Mouse (Mus musculus): Measurements from ENCODE around the gene Eif4e. TPM values are rescaled to one million over a fixed set of nuclear protein-coding genes. Genes with fewer than 3 reads are reported as not detected.

The Eif4e gene
- 458 and 468 TPM in 2 replicates for polyA plus RNA-seq (2014; fragmentation: Nextera tagmentation; extraction: Ambion mirVana)

GRCm38 (mm10) chr3:138526073-138526915, at the start of gene Eif4e:
TSS of gene Eif4e (plus strand) at chr3:138526179.
- Histone ChIP-seq H3K27me3 (ENCODE audit: control insufficient read depth, insufficient read depth, low read length) (no peaks in the 10 kb centered on the region), H3K4me2 (ENCODE audit: low read depth) (peak within 1 kb of the TSS; percentile 78), H3K9me3 (ENCODE audit: control insufficient read depth, low read length) (no peaks in the 10 kb centered on the region), H3K4me1 (ENCODE audit: control insufficient read depth, insufficient read depth, low read length) (peaks cover 13% of the 10 kb centered on the region; the same call in 1 of the 2 replicates), H3K4me3 (ENCODE audit: low read depth, low read length) (peak within 1 kb of the TSS; percentile 99), H3K27ac (ENCODE audit: low read depth, low read length) (peak within 1 kb of the TSS; percentile 72), H3K36me3 (ENCODE audit: control insufficient read depth, insufficient read depth, low read length) (no peaks in the 10 kb centered on the region), H3K9ac (ENCODE audit: low read length) (peak within 1 kb of the TSS; percentile 70)
- DNase-seq (ENCODE audit: low spot score), result peak; percentile 25
- 2% methylated on average over 39 of the region's 39 CpGs for WGBS
- peak; percentile 42 for ATAC-seq (ENCODE audit: insufficient read depth, low FRiP score, low TSS enrichment)

- no peak overlapping the region for H3K4me3 ChIP-seq (ENCODE audit: low read depth, low read length)
- no peaks in the 10 kb centered on the region for H3K4me1 ChIP-seq (ENCODE audit: control insufficient read depth, insufficient read depth, low read length)
- ATAC-seq (ENCODE audit: insufficient read depth, low FRiP score, low TSS enrichment), result no peak
- WGBS, result 94% methylated on average over 8 of the region's 8 CpGs
- H3K36me3 ChIP-seq (ENCODE audit: control insufficient read depth, insufficient read depth, low read length), result peaks cover under 1% of the 10 kb centered on the region; the same call in 1 of the 2 replicates
- H3K27ac ChIP-seq (ENCODE audit: low read depth, low read length), result no peak overlapping the region
- no peak overlapping the region for H3K4me2 ChIP-seq (ENCODE audit: low read depth)
- DNase-seq (ENCODE audit: low spot score), result no peak
- H3K9ac ChIP-seq (ENCODE audit: low read length), result no peak overlapping the region
- H3K9me3 ChIP-seq (ENCODE audit: control insufficient read depth, low read length), result no peaks in the 10 kb centered on the region; the same call in 1 of the 2 replicates
- no peaks in the 10 kb centered on the region for H3K27me3 ChIP-seq (ENCODE audit: control insufficient read depth, insufficient read depth, low read length)
Observed at GRCm38 (mm10) chr3:138479489-138479888, 46.5 kb upstream of the Eif4e start.

- DNase-seq (ENCODE audit: low spot score) (no peak), ATAC-seq (ENCODE audit: insufficient read depth, low FRiP score, low TSS enrichment) (no peak)
- 76% methylated on average over 14 of the region's 14 CpGs for WGBS
- peaks cover 9% of the 10 kb centered on the region for H3K36me3 ChIP-seq (ENCODE audit: control insufficient read depth, insufficient read depth, low read length)
- H3K9me3 ChIP-seq (ENCODE audit: control insufficient read depth, low read length), result no peaks in the 10 kb centered on the region; the same call in 1 of the 2 replicates
- no peak overlapping the region for H3K9ac ChIP-seq (ENCODE audit: low read length)
- no peak overlapping the region for H3K4me3 ChIP-seq (ENCODE audit: low read depth, low read length)
- H3K4me1 ChIP-seq (ENCODE audit: control insufficient read depth, insufficient read depth, low read length), result no peaks in the 10 kb centered on the region
- no peak overlapping the region for H3K4me2 ChIP-seq (ENCODE audit: low read depth)
- H3K27ac ChIP-seq (ENCODE audit: low read depth, low read length), result no peak overlapping the region
- H3K27me3 ChIP-seq (ENCODE audit: control insufficient read depth, insufficient read depth, low read length), result no peaks in the 10 kb centered on the region
Observed at GRCm38 (mm10) chr3:138481526-138482284, 44.3 kb upstream of the Eif4e start.

- DNase-seq (ENCODE audit: low spot score) (no peak), ATAC-seq (ENCODE audit: insufficient read depth, low FRiP score, low TSS enrichment) (no peak)
- WGBS, result 90% methylated on average over 2 of the region's 2 CpGs
- Histone ChIP-seq H3K27me3 (ENCODE audit: control insufficient read depth, insufficient read depth, low read length) (no peaks in the 10 kb centered on the region), H3K9ac (ENCODE audit: low read length) (no peak overlapping the region), H3K9me3 (ENCODE audit: control insufficient read depth, low read length) (no peaks in the 10 kb centered on the region; the same call in 1 of the 2 replicates), H3K36me3 (ENCODE audit: control insufficient read depth, insufficient read depth, low read length) (peaks cover 9% of the 10 kb centered on the region), H3K4me1 (ENCODE audit: control insufficient read depth, insufficient read depth, low read length) (no peaks in the 10 kb centered on the region), H3K4me2 (ENCODE audit: low read depth) (no peak overlapping the region), H3K4me3 (ENCODE audit: low read depth, low read length) (no peak overlapping the region), H3K27ac (ENCODE audit: low read depth, low read length) (no peak overlapping the region)
Observed at GRCm38 (mm10) chr3:138483240-138483639, 42.7 kb upstream of the Eif4e start.

- H3K4me1 ChIP-seq (ENCODE audit: control insufficient read depth, insufficient read depth, low read length), result no peaks in the 10 kb centered on the region
- H3K9ac ChIP-seq (ENCODE audit: low read length), result peak overlapping the region; percentile 81
- H3K4me3 ChIP-seq (ENCODE audit: low read depth, low read length), result peak overlapping the region; percentile 86
- H3K27ac ChIP-seq (ENCODE audit: low read depth, low read length), result peak overlapping the region; percentile 63; the same call in 1 of the 2 replicates
- H3K36me3 ChIP-seq (ENCODE audit: control insufficient read depth, insufficient read depth, low read length), result peaks cover 9% of the 10 kb centered on the region
- H3K27me3 ChIP-seq (ENCODE audit: control insufficient read depth, insufficient read depth, low read length), result no peaks in the 10 kb centered on the region
- WGBS, result under 1% methylated on average over 56 of the region's 61 CpGs
- no peaks in the 10 kb centered on the region; the same call in 1 of the 2 replicates for H3K9me3 ChIP-seq (ENCODE audit: control insufficient read depth, low read length)
- DNase-seq (ENCODE audit: low spot score), result no peak
- ATAC-seq (ENCODE audit: insufficient read depth, low FRiP score, low TSS enrichment), result peak; percentile 54
- H3K4me2 ChIP-seq (ENCODE audit: low read depth), result peak overlapping the region; percentile 44
Observed at GRCm38 (mm10) chr3:138488584-138489326, 37.2 kb upstream of the Eif4e start.

- under 1% methylated on average over 50 of the region's 65 CpGs for WGBS
- Histone ChIP-seq H3K9me3 (ENCODE audit: control insufficient read depth, low read length) (no peaks in the 10 kb centered on the region; the same call in 1 of the 2 replicates), H3K4me3 (ENCODE audit: low read depth, low read length) (peak within 1 kb of the TSS; percentile 86), H3K9ac (ENCODE audit: low read length) (peak within 1 kb of the TSS; percentile 81), H3K4me2 (ENCODE audit: low read depth) (peak within 1 kb of the TSS; percentile 56), H3K27me3 (ENCODE audit: control insufficient read depth, insufficient read depth, low read length) (no peaks in the 10 kb centered on the region), H3K36me3 (ENCODE audit: control insufficient read depth, insufficient read depth, low read length) (peaks cover 8% of the 10 kb centered on the region), H3K27ac (ENCODE audit: low read depth, low read length) (peak within 1 kb of the TSS; percentile 63; the same call in 1 of the 2 replicates), H3K4me1 (ENCODE audit: control insufficient read depth, insufficient read depth, low read length) (no peaks in the 10 kb centered on the region)
- peak; percentile 97 for ATAC-seq (ENCODE audit: insufficient read depth, low FRiP score, low TSS enrichment)
- peak; percentile 98 for DNase-seq (ENCODE audit: low spot score)
Observed at GRCm38 (mm10) chr3:138489327-138490033, 36.5 kb upstream of the Eif4e start, which contains the start of gene Metap1. TSS of gene Metap1 (minus strand) at chr3:138489515.

GRCm38 (mm10) chr3:138490034-138490337, 36.0 kb upstream of the Eif4e start:
- H3K27ac ChIP-seq (ENCODE audit: low read depth, low read length), result no peak overlapping the region
- peak overlapping the region; percentile 86 for H3K4me3 ChIP-seq (ENCODE audit: low read depth, low read length)
- DNase-seq (ENCODE audit: low spot score), result no peak
- ATAC-seq (ENCODE audit: insufficient read depth, low FRiP score, low TSS enrichment), result no peak
- no peaks in the 10 kb centered on the region for H3K9me3 ChIP-seq (ENCODE audit: control insufficient read depth, low read length)
- H3K9ac ChIP-seq (ENCODE audit: low read length), result no peak overlapping the region
- peak overlapping the region; percentile 56 for H3K4me2 ChIP-seq (ENCODE audit: low read depth)
- whole genome bisulfite sequencing, result 31% methylated on average over 6 of the region's 6 CpGs
- no peaks in the 10 kb centered on the region for H3K27me3 ChIP-seq (ENCODE audit: control insufficient read depth, insufficient read depth, low read length)
- H3K36me3 ChIP-seq (ENCODE audit: control insufficient read depth, insufficient read depth, low read length), result peaks cover 5% of the 10 kb centered on the region
- no peaks in the 10 kb centered on the region for H3K4me1 ChIP-seq (ENCODE audit: control insufficient read depth, insufficient read depth, low read length)

GRCm38 (mm10) chr3:138493668-138494067, 32.3 kb upstream of the Eif4e start:
- Histone ChIP-seq H3K4me2 (ENCODE audit: low read depth) (no peak overlapping the region), H3K36me3 (ENCODE audit: control insufficient read depth, insufficient read depth, low read length) (no peaks in the 10 kb centered on the region), H3K27me3 (ENCODE audit: control insufficient read depth, insufficient read depth, low read length) (no peaks in the 10 kb centered on the region), H3K9me3 (ENCODE audit: control insufficient read depth, low read length) (no peaks in the 10 kb centered on the region), H3K4me1 (ENCODE audit: control insufficient read depth, insufficient read depth, low read length) (no peaks in the 10 kb centered on the region), H3K4me3 (ENCODE audit: low read depth, low read length) (no peak overlapping the region), H3K27ac (ENCODE audit: low read depth, low read length) (no peak overlapping the region), H3K9ac (ENCODE audit: low read length) (no peak overlapping the region)
- DNase-seq (ENCODE audit: low spot score) (no peak), ATAC-seq (ENCODE audit: insufficient read depth, low FRiP score, low TSS enrichment) (no peak)
- WGBS, result 89% methylated on average over 3 of the region's 3 CpGs

Measured in neural tube, embryonic 11.5 days (tissue).